Mouse (Mus musculus): ENCODE results near the gene Tekt4. TPM values are rescaled to one million over a fixed set of nuclear protein-coding genes. Genes with fewer than 3 reads are reported as not detected.

The Tekt4 gene
- 13.3 and 13.9 TPM in 2 replicates for polyA plus RNA-seq (2012; rRNA removed)

DNA sequence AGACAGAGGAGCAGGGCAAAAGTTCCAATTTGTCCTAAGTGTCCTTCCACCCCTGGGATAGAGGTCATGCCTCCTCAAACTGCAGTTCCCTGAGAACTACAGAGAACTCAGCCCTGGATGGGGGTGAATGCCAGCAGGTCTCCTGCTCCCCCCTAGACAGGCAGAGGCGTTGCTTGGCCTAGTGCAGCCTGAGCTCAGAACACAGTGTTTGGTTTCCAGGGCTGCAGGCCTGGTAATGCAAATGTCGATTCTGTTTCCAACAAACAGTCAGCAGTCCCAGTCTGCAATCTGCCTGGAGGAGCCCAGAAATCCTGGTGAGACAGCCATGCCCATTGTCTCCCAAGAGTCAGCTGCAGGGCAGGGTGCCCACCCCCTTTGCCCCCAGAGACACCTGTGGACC, at the start of gene Tekt4:
Gene Tekt4, plus strand, starts transcription at position 344 of the 400 bp plus-strand sequence.

DNA sequence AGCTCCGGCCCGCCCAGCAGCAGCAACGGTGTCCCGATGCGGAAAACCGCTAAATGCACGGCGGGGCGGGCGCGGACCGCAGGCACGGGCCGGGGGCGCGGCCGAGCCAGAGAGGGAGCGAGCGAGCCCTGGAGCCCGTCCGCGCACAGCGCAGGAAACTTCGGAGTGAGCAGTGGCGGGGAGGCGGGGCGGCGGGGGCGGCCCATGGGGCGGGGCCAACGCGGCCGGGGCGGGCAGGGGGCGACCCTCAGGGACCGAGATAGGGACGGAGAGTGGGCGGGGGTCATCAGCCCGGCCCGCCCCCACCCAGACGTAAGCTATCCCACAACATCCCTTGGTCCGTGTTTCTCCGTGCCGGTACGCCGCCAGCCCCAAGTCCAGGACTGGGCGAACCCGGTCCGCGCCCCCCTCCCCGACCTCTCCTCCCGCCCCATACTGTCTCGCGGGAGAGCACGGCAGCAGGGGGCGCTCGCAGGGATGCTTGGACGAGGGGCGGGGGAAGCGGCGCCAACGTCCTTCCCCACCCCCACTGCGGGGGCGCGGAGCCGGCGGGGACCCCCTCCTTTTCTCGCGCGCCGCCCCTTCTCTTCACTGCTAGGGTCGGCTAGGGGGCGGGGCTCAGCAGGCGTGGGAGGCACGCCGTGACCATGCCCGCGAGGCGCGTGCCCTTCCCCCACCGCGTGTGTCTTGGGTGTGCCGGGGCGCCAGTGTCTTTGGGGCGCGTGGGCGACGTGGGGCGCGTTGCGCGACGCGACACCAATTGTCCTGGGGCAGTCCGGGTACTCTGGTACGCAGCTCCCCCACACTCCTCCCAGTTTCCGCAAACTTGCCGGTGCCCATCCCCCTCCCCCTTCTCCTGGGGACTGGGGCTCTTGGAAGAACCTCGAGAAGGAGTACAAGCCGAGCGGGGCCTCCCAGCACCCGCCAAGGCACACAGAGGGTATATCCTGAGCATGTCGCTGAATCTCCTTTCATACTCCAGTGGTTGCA, 20.5 kb upstream of the Tekt4 start, which contains the start of gene Cacna1h:
Gene Cacna1h, minus strand, starts transcription at position 167 of the 990 bp plus-strand sequence.

DNA sequence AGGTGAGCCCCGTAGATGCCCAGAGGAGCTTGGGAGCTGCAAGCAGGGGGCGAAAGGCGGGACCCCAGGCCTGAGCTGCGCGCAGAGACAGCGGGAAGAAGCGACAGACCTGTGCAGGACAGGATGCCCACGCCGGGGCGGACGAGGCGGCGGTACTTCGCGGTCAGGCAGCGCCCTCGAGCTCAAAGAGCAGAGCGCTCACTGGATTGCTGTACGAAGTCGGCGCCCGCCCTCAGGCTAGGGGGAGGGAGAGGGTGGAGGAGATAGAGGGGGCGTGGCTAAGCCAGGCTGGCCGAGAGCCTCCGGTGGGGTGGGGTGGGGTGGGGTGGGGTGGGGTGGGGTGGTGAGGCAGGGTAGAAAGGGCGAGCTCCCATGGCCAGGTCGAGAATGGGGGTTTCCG, 42.6 kb downstream of the Tekt4 start, which contains the start of gene Sstr5:
Gene Sstr5, minus strand, starts transcription at position 276 of the 400 bp plus-strand sequence.

Other genes with a start within 250 kb of the Tekt4 start
- gene Gnptg, start 214.5 kb upstream of the Tekt4 start, polyA plus RNA-seq (2012; rRNA removed) = 28.6 and 37.7 TPM in 2 replicates
- 37.8 and 39.0 TPM in 2 replicates for gene Tsr3, start 214.4 kb upstream of the Tekt4 start, polyA plus RNA-seq (2012; rRNA removed)
- 10.1 and 19.3 TPM in 2 replicates for gene Baiap3, start 198.3 kb upstream of the Tekt4 start, polyA plus RNA-seq (2012; rRNA removed)
- gene Ube2i, start 180.0 kb upstream of the Tekt4 start, polyA plus RNA-seq (2012; rRNA removed) = 112 and 129 TPM in 2 replicates
- gene Prss34, start 156.2 kb upstream of the Tekt4 start, polyA plus RNA-seq (2012; rRNA removed) = 0.40 and 0.59 TPM in 2 replicates
- not detected in 2 replicates for gene Prss28, start 146.0 kb upstream of the Tekt4 start, polyA plus RNA-seq (2012; rRNA removed)
- gene Prss29, start 136.0 kb upstream of the Tekt4 start, polyA plus RNA-seq (2012; rRNA removed) = 0.52 and 0.84 TPM in 2 replicates
- 0.79 and 1.6 TPM in 2 replicates for gene Tpsab1, start 109.1 kb upstream of the Tekt4 start, polyA plus RNA-seq (2012; rRNA removed)
- gene Tpsb2, start 88.3 kb upstream of the Tekt4 start, polyA plus RNA-seq (2012; rRNA removed) = 13.5 and 14.6 TPM in 2 replicates
- 0.40 and 0.45 TPM in 2 replicates for gene Tpsg1, start 85.3 kb upstream of the Tekt4 start, polyA plus RNA-seq (2012; rRNA removed)
- gene Cacna1h, start 20.8 kb upstream of the Tekt4 start, polyA plus RNA-seq (2012; rRNA removed) = 61.2 and 67.3 TPM in 2 replicates
- not detected in 2 replicates for gene Sstr5, start 42.7 kb downstream of the Tekt4 start, polyA plus RNA-seq (2012; rRNA removed)
- gene Sox8, start 116.1 kb downstream of the Tekt4 start, polyA plus RNA-seq (2012; rRNA removed) = 4.4 and 5.8 TPM in 2 replicates
- 22.7 and 27.2 TPM in 2 replicates for gene Lmf1, start 124.5 kb downstream of the Tekt4 start, polyA plus RNA-seq (2012; rRNA removed)